Mouse (Mus musculus) B cell, adult 62 days (primary cell): ENCODE measurements around the gene Cotl1. TPM values are rescaled to one million over a fixed set of nuclear protein-coding genes. Genes with fewer than 3 reads are reported as not detected.

Experiments
- total RNA-seq: library from RNA; stranded (reverse); gene quantifications from 4 replicates; pipeline ENCODE4 v1.2.4, GENCODE M21; 2023

Gene Cotl1
- total RNA-seq = 401 to 417 TPM (median 412 TPM) in 4 replicates

GRCm38 (mm10) chr8:119840275-119840808 is at the start of gene Cotl1:
Gene Cotl1, minus strand, starts transcription at chr8:119840544.

GRCm38 (mm10) chr8:119861706-119862389 is 21.5 kb upstream of the Cotl1 start, which contains the start of gene Klhl36:
Gene Klhl36, plus strand, starts transcription at chr8:119862266.

GRCm38 (mm10) chr8:119778263-119778662 is 62.1 kb downstream of the Cotl1 start, which contains the start of gene Tldc1:
Gene Tldc1, minus strand, starts transcription at chr8:119778416.

Other genes starting within 250 kb of the Cotl1 start
- gene Taf1c, start 235.3 kb downstream of the Cotl1 start, total RNA-seq = 18.6 to 21.2 TPM (median 18.9 TPM) in 4 replicates
- gene Adad2, start 227.8 kb downstream of the Cotl1 start, total RNA-seq = not detected in 4 replicates
- gene Kcng4, start 204.9 kb downstream of the Cotl1 start, total RNA-seq = not detected in 4 replicates
- not detected in 4 replicates for gene Wfdc1, start 174.2 kb downstream of the Cotl1 start, total RNA-seq
- gene Atp2c2, start 140.5 kb downstream of the Cotl1 start, total RNA-seq = not detected in 4 replicates
- gene Tldc1, start 62.1 kb downstream of the Cotl1 start, total RNA-seq = 4.7 to 5.4 TPM (median 5.0 TPM) in 4 replicates
- 10.5 to 13.3 TPM (median 10.9 TPM) in 4 replicates for gene Klhl36, start 21.7 kb upstream of the Cotl1 start, total RNA-seq
- 108 to 119 TPM (median 113 TPM) in 4 replicates for gene Usp10, start 69.8 kb upstream of the Cotl1 start, total RNA-seq
- gene Gm20388, start 70.3 kb upstream of the Cotl1 start, total RNA-seq = 0.50 to 19.0 TPM (median 8.6 TPM) in 3 of 4 replicates, not detected in the other
- not detected in 4 replicates for gene Crispld2, start 151.9 kb upstream of the Cotl1 start, total RNA-seq